Mouse (Mus musculus): Measurements from ENCODE around the gene Tmem167. TPM values are rescaled to one million over a fixed set of nuclear protein-coding genes. Genes with fewer than 3 reads are reported as not detected.

Gene Tmem167
- 4.1 and 5.0 TPM in 2 replicates for polyA plus RNA-seq (2012; rRNA removed)

DNA sequence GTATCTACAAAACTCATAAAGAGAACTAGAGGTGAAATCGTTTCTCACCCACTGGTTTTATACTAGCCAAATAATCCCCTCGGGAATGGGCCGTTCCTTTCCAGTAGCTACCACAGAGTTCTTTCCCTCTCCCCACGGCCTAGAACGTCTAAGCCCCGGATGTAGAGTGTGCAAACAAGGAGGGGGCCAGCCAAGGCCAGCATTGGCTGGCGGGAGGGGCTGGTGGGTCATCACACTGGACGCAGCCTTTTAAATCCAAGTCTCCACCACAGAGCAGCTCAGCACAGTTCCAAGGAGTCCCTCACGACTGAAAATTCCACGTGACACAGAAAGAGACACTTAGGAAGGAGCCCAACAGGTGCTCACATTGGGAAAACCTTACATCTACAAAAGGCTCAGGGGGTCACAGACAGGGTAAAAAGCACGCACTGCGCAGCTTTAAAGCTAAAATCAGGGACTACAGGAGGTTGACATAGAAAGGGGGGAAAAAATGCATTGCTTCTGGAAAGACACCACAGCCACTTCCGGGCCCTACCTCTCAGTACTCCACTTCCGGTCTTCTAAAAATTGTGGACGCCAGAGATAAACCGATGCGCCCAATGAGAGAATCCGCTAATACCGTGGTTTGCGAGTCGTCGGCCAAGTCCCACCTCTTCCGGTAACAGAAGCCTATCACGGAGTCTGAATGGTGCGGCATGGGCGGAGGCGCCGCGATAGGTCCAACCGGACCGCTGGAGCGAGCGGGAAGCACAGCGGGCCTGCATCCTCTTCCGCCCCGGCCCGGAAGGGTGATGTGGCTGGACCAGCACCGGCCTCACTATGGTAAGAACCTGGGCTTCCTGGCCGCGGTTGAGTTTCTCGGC is at the start of gene Tmem167, which contains the start of gene Xrcc4:
TSS of gene Tmem167 (plus strand) at position 162 of the 863 bp plus-strand sequence.
TSS of gene Xrcc4 (minus strand) at position 647 of the 863 bp plus-strand sequence.
- peak; percentile 90 for DNase-seq
- TF ChIP-seq CTCF (IDR thresholded peaks at IDR 0.05; ENCODE audit: borderline replicate concordance, control insufficient read depth, extremely low read depth, insufficient read depth, low read length, poor library complexity) (no peak), POLR2A (IDR thresholded peaks at IDR 0.05; ENCODE audit: control insufficient read depth, extremely low read depth, insufficient read depth, low read length, poor library complexity) (0 out of 2 replicates have a peak, but pooled peaks have one; percentile 57)
- WGBS = 2% methylated on average over 41 of the region's 41 CpGs
- Histone ChIP-seq H3K36me3 (ENCODE audit: control insufficient read depth, insufficient read depth, low read length) (no peaks in the 10 kb centered on the region), H3K4me3 (ENCODE audit: control insufficient read depth, insufficient read depth, low read length) (peak within 1 kb of the TSS; percentile 87), H3K27ac (ENCODE audit: control insufficient read depth, insufficient read depth, low read length) (peak within 1 kb of the TSS; percentile 53), H3K27me3 (ENCODE audit: control insufficient read depth, insufficient read depth, low read length) (no peaks in the 10 kb centered on the region), H3K4me1 (replicated peaks; ENCODE audit: control insufficient read depth, insufficient read depth, low read length) (peaks cover 3% of the 10 kb centered on the region)

DNA sequence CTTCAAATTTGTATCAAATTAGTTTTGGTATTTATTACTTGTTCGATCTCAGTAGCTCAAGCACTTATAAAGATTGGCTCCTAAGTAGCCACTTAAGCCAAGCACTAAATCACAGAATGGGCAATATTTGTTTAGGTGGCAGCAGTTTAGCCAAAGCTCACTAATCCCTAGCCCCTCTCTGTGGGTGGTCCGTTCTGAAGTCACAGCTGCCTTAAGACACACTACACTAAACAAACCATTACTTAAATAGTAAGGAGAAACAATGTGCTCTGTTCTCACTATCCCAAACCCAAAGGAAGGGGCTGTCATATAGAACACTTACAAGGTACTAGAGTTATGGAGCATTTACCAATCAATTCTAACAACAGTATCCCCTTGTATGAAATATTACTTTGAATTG is 49.3 kb upstream of the Tmem167 start:
- WGBS = 97% methylated on average over 2 of the region's 2 CpGs
- no peak for DNase-seq
- H3K4me1 ChIP-seq (replicated peaks; ENCODE audit: control insufficient read depth, insufficient read depth, low read length) = no peaks in the 10 kb centered on the region
- H3K36me3 ChIP-seq (ENCODE audit: control insufficient read depth, insufficient read depth, low read length) = no peaks in the 10 kb centered on the region
- no peaks in the 10 kb centered on the region for H3K27me3 ChIP-seq (ENCODE audit: control insufficient read depth, insufficient read depth, low read length)
- TF ChIP-seq CTCF (IDR thresholded peaks at IDR 0.05; ENCODE audit: borderline replicate concordance, control insufficient read depth, extremely low read depth, insufficient read depth, low read length, poor library complexity) (no peak), POLR2A (IDR thresholded peaks at IDR 0.05; ENCODE audit: control insufficient read depth, extremely low read depth, insufficient read depth, low read length, poor library complexity) (no peak)
- H3K27ac ChIP-seq (ENCODE audit: control insufficient read depth, insufficient read depth, low read length) = no peak overlapping the region
- no peak overlapping the region for H3K4me3 ChIP-seq (ENCODE audit: control insufficient read depth, insufficient read depth, low read length)

DNA sequence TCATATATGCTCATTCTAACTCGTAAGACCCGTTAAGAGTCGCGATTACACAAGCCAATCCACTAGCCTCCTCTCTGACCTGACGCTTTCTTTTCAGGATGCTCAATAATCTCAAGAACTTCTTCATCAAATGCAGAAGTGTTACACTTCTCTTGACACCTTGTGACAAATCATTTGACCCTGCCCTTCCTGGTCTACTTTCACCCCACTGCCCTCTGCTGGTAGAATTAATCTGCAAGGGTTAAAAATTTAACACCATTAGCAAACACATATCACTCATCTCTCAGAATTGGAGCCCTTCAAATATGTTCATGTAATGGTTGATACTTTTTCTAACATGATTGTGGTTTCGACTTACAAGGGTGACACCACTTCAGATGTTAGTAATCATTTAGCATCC is 37.2 kb upstream of the Tmem167 start:
- Histone ChIP-seq H3K27me3 (ENCODE audit: control insufficient read depth, insufficient read depth, low read length) (no peaks in the 10 kb centered on the region), H3K4me3 (ENCODE audit: control insufficient read depth, insufficient read depth, low read length) (no peak overlapping the region), H3K4me1 (replicated peaks; ENCODE audit: control insufficient read depth, insufficient read depth, low read length) (no peaks in the 10 kb centered on the region), H3K36me3 (ENCODE audit: control insufficient read depth, insufficient read depth, low read length) (no peaks in the 10 kb centered on the region), H3K27ac (ENCODE audit: control insufficient read depth, insufficient read depth, low read length) (no peak overlapping the region)
- peak; percentile 2 for DNase-seq
- 88% methylated on average over 6 of the region's 6 CpGs for WGBS
- no peak for TF ChIP-seq CTCF (IDR thresholded peaks at IDR 0.05; ENCODE audit: borderline replicate concordance, control insufficient read depth, extremely low read depth, insufficient read depth, low read length, poor library complexity)
- TF ChIP-seq POLR2A (IDR thresholded peaks at IDR 0.05; ENCODE audit: control insufficient read depth, extremely low read depth, insufficient read depth, low read length, poor library complexity) = no peak

DNA sequence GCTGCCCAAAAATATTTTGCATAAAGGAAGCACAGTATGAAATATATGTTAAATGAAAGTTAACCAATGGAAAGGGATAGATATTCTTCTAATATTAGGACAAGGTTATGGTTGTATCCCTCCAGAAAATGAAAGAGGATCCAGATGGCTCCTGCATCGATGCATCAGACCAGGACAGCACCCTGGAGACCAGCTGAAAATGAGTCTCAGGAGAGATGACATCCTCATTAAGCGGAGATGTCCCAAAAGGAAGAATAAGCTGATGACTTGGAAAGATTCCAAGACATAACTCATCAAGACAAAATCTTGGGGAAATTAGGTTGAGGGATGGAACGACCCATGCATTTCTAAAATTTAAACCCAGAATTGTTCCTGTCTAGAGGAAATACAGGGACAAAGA is 36.5 kb upstream of the Tmem167 start:
- no peak overlapping the region for H3K27ac ChIP-seq (ENCODE audit: control insufficient read depth, insufficient read depth, low read length)
- 93% methylated on average over 3 of the region's 3 CpGs for WGBS
- TF ChIP-seq CTCF (IDR thresholded peaks at IDR 0.05; ENCODE audit: borderline replicate concordance, control insufficient read depth, extremely low read depth, insufficient read depth, low read length, poor library complexity) = no peak
- no peak for TF ChIP-seq POLR2A (IDR thresholded peaks at IDR 0.05; ENCODE audit: control insufficient read depth, extremely low read depth, insufficient read depth, low read length, poor library complexity)
- H3K4me3 ChIP-seq (ENCODE audit: control insufficient read depth, insufficient read depth, low read length) = no peak overlapping the region
- no peak for DNase-seq
- no peaks in the 10 kb centered on the region for H3K4me1 ChIP-seq (replicated peaks; ENCODE audit: control insufficient read depth, insufficient read depth, low read length)
- H3K27me3 ChIP-seq (ENCODE audit: control insufficient read depth, insufficient read depth, low read length) = no peaks in the 10 kb centered on the region
- H3K36me3 ChIP-seq (ENCODE audit: control insufficient read depth, insufficient read depth, low read length) = no peaks in the 10 kb centered on the region

DNA sequence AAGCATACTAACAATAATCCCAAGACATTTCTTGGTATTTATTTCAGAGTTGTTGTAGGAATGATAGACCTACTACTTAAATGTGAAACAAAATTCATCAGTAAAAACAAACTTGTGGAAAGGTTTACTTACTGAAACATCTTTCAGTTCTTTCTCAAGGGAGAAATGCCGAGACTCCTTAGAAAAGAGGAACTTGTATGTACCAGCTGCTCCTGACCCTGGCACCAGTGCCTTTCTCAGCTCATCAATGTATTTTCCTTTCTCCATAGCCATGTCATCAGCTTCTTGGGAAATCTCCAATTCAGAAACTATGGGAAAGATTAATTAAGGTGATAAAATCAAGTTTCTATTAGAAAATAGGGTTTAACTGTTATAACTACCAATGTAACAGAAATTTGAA is 27.0 kb upstream of the Tmem167 start:
- H3K4me3 ChIP-seq (ENCODE audit: control insufficient read depth, insufficient read depth, low read length) = no peak overlapping the region
- H3K27me3 ChIP-seq (ENCODE audit: control insufficient read depth, insufficient read depth, low read length) = no peaks in the 10 kb centered on the region
- no peaks in the 10 kb centered on the region for H3K36me3 ChIP-seq (ENCODE audit: control insufficient read depth, insufficient read depth, low read length)
- DNase-seq = no peak
- 76% methylated on average over 1 of the region's 1 CpGs for WGBS
- no peak overlapping the region for H3K27ac ChIP-seq (ENCODE audit: control insufficient read depth, insufficient read depth, low read length)
- H3K4me1 ChIP-seq (replicated peaks; ENCODE audit: control insufficient read depth, insufficient read depth, low read length) = no peaks in the 10 kb centered on the region
- no peak for TF ChIP-seq POLR2A (IDR thresholded peaks at IDR 0.05; ENCODE audit: control insufficient read depth, extremely low read depth, insufficient read depth, low read length, poor library complexity)
- no peak for TF ChIP-seq CTCF (IDR thresholded peaks at IDR 0.05; ENCODE audit: borderline replicate concordance, control insufficient read depth, extremely low read depth, insufficient read depth, low read length, poor library complexity)

DNA sequence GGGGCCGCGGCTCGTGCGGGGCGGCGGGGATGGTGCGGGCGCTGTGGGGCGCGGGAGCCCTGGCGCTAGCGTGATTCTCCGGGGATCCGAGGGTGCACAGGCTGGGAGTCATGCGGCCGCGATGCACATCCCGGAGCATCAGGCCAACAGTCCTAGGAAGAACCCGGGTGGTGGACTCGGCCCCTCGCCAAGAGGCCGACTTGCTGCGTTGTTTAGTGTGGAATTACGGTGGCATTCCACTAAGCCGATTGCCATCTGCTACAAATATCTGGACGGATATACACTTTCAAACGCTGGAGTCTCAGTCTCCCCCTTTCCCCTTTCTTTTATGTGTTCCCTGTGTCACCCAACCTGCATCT is 881 bp downstream of the Tmem167 start:
- no peak overlapping the region for H3K27ac ChIP-seq (ENCODE audit: control insufficient read depth, insufficient read depth, low read length)

More for the DNA sequence above, 881 bp downstream of the Tmem167 start:
- TF ChIP-seq CTCF (IDR thresholded peaks at IDR 0.05; ENCODE audit: borderline replicate concordance, control insufficient read depth, extremely low read depth, insufficient read depth, low read length, poor library complexity) (no peak), POLR2A (IDR thresholded peaks at IDR 0.05; ENCODE audit: control insufficient read depth, extremely low read depth, insufficient read depth, low read length, poor library complexity) (no peak)
- Histone ChIP-seq H3K36me3 (ENCODE audit: control insufficient read depth, insufficient read depth, low read length) (no peaks in the 10 kb centered on the region), H3K27me3 (ENCODE audit: control insufficient read depth, insufficient read depth, low read length) (no peaks in the 10 kb centered on the region), H3K4me1 (replicated peaks; ENCODE audit: control insufficient read depth, insufficient read depth, low read length) (peaks cover 3% of the 10 kb centered on the region), H3K4me3 (ENCODE audit: control insufficient read depth, insufficient read depth, low read length) (peak overlapping the region; percentile 87)
- WGBS = under 1% methylated on average over 27 of the region's 27 CpGs
- DNase-seq = no peak
